Mouse (Mus musculus): ENCODE results near the gene Muc13. TPM values are rescaled to one million over a fixed set of nuclear protein-coding genes. Genes with fewer than 3 reads are reported as not detected.

Muc13 gene
- 0.12 and 0.24 TPM in 2 replicates for polyA plus RNA-seq (2016; fragmentation: Nextera tagmentation; extraction: Ambion mirVana)

DNA sequence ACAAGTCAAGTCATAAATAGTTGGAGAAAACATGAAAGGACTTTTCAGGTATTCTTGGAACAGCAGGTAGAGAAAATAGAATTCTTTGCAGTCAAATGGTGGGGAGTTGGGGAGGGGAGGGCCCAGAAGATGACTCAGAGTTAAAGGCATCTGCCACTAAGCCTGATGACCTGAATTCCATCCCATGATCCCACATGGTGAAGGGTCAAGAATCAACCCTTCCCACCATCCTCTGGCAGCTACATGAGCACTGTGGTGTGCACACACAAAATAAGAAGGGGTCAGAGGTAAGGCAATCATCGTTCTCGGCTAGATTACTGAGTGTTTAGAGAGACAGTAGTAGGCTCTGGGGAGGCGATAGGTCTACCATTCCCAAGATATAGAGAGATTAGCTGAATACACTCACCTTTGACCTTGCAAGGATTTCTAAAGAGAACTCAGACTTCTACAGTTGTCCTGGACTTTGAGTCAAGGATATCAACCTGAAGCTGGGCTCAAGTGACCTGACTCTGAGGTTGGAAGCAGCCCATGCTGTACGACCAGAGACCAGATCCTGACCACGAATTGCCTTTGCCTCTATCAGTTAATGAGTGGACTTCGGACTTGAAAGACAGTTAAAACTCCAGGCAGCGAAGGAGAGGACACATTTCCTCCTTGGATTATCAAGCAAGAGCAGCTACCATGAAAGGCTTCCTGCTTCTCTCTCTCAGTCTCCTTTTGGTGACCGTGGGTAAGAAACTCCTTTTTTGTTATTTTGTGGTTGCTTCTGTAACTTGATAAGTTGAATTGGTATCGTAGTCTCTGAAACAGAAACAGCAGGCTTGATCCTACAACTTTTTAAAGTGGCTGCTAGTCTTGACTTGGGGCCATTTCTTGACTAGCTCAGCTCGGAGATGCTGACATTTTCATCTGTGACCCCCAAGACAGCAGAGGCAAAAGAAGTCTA, at the start of gene Muc13:
Gene Muc13 (plus strand): TSS at position 192 of the 946 bp plus-strand sequence.
- Histone ChIP-seq H3K4me3 (no peak within 1 kb of the TSS), H3K36me3 (no peaks in the 10 kb centered on the region), H3K9ac (no peak within 1 kb of the TSS), H3K9me3 (replicated peaks) (no peaks in the 10 kb centered on the region), H3K4me1 (replicated peaks) (no peaks in the 10 kb centered on the region), H3K27ac (ENCODE audit: poor library complexity, severe bottlenecking) (no peak within 1 kb of the TSS), H3K27me3 (replicated peaks) (no peaks in the 10 kb centered on the region), H3K4me2 (no peak within 1 kb of the TSS)
- no peak for ATAC-seq (ENCODE audit: insufficient number of reproducible peaks, low FRiP score)
- WGBS, result 72% methylated on average over 10 of the region's 10 CpGs

DNA sequence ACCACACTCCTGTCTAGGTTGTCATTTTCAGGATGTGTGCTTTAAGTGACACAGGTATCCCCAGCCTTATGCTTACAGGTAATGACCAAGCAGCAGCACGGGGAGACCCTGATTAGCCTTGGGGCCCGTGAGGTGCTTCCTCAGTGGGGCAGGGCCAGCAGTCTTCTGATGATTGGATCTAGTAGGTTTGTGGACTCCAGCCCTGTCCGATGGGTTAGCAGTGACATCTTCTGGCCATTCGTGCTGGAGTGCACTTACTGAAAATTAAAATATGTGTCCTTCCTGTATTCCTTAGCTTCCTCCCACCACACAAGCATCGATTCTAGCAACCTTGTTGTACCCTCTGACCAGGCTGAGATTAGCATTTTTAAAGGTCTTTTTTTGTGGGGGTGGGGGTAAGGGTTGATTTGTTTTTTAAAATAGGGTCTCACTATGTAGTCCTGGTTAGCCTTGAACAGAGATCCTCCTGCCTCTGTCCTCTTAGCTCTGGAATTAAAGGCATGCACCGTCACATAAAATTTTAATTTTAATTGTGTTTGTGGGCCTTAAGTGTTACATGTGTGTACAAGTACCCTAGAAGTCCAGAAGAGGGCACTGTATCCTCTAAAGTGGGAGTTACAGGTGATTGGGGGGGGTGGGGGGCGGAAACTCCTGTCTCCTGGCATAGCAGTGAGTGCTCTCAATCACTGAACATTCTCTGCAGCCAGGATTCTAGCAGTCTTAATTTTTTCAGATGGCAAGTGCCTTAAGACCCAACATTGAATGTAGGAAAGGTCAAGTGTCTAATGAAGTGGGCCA, 49.0 kb upstream of the Muc13 start:
- no peak overlapping the region for H3K4me3 ChIP-seq
- no peak for ATAC-seq (ENCODE audit: insufficient number of reproducible peaks, low FRiP score)
- H3K9me3 ChIP-seq (replicated peaks), result no peaks in the 10 kb centered on the region
- WGBS, result 56% methylated on average over 7 of the region's 7 CpGs
- no peak overlapping the region for H3K9ac ChIP-seq
- no peaks in the 10 kb centered on the region for H3K27me3 ChIP-seq (replicated peaks)
- H3K4me2 ChIP-seq, result no peak overlapping the region
- H3K36me3 ChIP-seq, result peaks cover 80% of the 10 kb centered on the region
- H3K4me1 ChIP-seq (replicated peaks), result peaks cover 26% of the 10 kb centered on the region
- H3K27ac ChIP-seq (ENCODE audit: poor library complexity, severe bottlenecking), result no peak overlapping the region

DNA sequence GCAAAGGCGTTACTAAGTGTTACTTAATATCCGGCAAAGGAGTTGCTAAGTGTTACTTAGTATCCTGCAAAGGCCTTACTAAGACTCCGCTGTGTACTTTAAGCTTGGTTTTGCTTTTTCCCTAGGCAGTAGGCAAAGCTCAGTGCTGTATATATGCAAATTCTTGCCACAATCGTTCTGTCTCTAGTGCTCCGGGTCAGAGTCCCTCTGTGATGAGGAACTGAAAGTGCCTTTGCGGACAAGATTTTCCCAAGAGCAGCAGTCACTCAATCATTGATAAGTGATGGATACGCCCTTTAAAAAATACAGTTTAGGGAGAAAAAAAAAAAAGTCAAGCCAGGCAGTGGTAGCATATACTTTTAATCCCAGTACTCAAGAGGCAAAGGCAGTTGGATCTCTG, 48.4 kb upstream of the Muc13 start:
- Histone ChIP-seq H3K27ac (ENCODE audit: poor library complexity, severe bottlenecking) (no peak overlapping the region), H3K27me3 (replicated peaks) (no peaks in the 10 kb centered on the region), H3K4me1 (replicated peaks) (peaks cover 20% of the 10 kb centered on the region), H3K36me3 (peaks cover 77% of the 10 kb centered on the region), H3K4me2 (no peak overlapping the region), H3K9ac (no peak overlapping the region), H3K4me3 (no peak overlapping the region), H3K9me3 (replicated peaks) (no peaks in the 10 kb centered on the region)
- 79% methylated on average over 7 of the region's 7 CpGs for WGBS
- no peak for ATAC-seq (ENCODE audit: insufficient number of reproducible peaks, low FRiP score)

DNA sequence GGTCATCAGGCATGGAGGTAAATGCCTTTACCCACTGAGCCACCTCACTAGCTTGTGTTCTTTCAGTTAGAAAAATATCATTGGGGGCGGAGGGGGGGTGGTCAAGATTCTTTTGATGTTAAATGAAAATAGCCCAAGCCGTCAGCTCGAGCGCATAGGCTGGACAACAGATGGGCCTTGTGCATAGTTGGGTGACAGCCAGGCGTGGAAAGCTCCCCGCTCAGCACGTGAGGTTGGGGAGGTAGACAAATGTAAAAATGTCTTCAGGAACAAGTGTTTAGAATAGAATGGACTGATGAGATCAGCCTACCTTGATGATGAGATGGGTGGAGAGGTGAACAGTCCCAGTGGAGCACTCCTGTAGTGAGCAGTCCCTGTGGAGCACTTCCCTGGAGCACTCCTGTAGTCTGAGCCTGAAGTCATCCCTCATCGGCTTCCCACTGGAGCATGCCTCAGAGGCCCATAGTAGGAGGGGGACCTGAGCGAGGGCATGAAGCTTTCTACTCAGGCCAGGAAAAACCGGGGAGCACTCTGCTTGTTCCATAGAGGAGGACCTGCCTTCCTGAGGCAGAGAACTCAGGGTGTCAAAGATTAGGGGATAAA, 47.7 kb upstream of the Muc13 start:
- no peaks in the 10 kb centered on the region for H3K27me3 ChIP-seq (replicated peaks)
- WGBS, result 81% methylated on average over 10 of the region's 10 CpGs
- H3K4me1 ChIP-seq (replicated peaks), result peaks cover 13% of the 10 kb centered on the region
- peaks cover 81% of the 10 kb centered on the region for H3K36me3 ChIP-seq
- no peak overlapping the region for H3K4me2 ChIP-seq
- H3K27ac ChIP-seq (ENCODE audit: poor library complexity, severe bottlenecking), result no peak overlapping the region
- no peak overlapping the region for H3K4me3 ChIP-seq
- no peak for ATAC-seq (ENCODE audit: insufficient number of reproducible peaks, low FRiP score)
- H3K9ac ChIP-seq, result no peak overlapping the region
- no peaks in the 10 kb centered on the region for H3K9me3 ChIP-seq (replicated peaks)

DNA sequence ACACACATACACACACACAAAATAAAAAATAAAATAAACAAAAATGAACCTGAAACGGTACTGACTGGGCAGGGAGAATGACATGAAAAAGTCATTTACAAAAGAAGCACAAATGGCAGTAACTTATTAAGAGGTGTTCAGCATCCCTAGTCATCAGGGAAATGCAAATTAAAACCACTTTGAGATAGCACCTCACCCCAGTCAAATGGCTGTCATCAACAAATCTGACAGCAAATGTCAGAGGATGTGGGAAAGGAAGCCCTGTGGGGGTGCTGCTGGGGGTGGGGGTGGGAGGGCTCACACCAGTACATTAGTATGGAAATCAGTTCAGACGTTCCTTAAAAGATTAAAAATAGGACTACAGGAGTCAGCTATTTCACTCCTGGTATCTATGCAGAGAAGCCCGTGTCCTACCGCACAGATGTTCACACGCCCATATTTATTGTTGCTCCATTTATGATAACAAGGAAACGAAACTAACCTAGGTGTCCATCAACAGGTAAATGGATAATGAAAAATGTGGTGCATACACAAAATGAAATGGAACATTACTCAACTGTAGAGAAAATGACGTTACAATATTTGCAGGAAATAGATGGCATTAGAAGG, 46.4 kb upstream of the Muc13 start:
- H3K4me3 ChIP-seq, result no peak overlapping the region
- no peaks in the 10 kb centered on the region for H3K4me1 ChIP-seq (replicated peaks)
- H3K4me2 ChIP-seq, result no peak overlapping the region
- WGBS, result 58% methylated on average over 7 of the region's 7 CpGs
- no peak overlapping the region for H3K9ac ChIP-seq
- H3K27ac ChIP-seq (ENCODE audit: poor library complexity, severe bottlenecking), result no peak overlapping the region
- ATAC-seq (ENCODE audit: insufficient number of reproducible peaks, low FRiP score), result no peak
- peaks cover 82% of the 10 kb centered on the region for H3K36me3 ChIP-seq
- no peaks in the 10 kb centered on the region for H3K27me3 ChIP-seq (replicated peaks)
- H3K9me3 ChIP-seq (replicated peaks), result no peaks in the 10 kb centered on the region

DNA sequence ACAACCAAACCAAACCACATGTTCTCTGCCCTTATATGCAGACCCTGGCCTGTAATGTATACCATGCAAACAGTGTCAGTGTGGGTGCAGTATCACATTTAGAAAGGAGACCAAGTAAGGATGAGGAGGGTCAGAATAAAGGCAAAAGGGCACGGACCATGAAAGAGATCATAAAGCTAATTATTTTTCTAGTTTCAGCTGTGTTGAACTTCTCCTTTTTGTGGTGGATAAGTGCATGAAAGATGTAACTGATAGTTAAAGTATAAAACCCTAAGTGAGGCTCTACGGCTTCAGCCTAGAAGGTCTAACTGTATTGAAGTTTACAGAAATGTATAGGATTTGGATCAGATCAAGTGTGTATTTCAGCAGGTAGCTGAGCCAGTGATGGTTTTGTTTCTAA, 45.8 kb upstream of the Muc13 start:
- Histone ChIP-seq H3K36me3 (peaks cover 82% of the 10 kb centered on the region), H3K27me3 (replicated peaks) (no peaks in the 10 kb centered on the region), H3K4me2 (no peak overlapping the region), H3K9ac (no peak overlapping the region), H3K4me1 (replicated peaks) (peaks cover 3% of the 10 kb centered on the region; the same call in 1 of the 2 replicates), H3K27ac (ENCODE audit: poor library complexity, severe bottlenecking) (no peak overlapping the region), H3K4me3 (no peak overlapping the region), H3K9me3 (replicated peaks) (no peaks in the 10 kb centered on the region)
- no peak for ATAC-seq (ENCODE audit: insufficient number of reproducible peaks, low FRiP score)
- WGBS, result 94% methylated on average over 2 of the region's 2 CpGs

DNA sequence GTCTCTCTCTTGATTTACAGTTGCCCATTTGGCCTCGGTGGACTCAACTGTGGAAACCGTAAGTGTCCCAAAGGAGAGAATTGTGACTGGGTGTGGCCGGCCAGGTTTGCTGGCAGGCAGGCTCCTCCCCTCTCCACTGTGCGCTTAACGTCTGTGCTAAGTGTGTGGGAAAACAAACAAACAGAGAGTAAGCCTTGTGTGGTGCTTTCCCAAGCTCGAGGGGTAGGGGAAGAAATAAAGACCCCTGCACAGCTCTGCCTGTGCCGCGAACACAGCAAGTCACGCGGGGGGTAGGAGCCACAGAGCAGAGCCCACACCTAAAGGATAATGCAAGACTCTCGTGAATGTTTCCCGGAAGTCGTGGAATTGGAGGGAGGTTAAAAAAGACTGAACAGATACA, 42.7 kb upstream of the Muc13 start:
- H3K4me1 ChIP-seq (replicated peaks), result peaks cover 4% of the 10 kb centered on the region; the same call in 1 of the 2 replicates
- 30% methylated on average over 13 of the region's 13 CpGs for WGBS
- ATAC-seq (ENCODE audit: insufficient number of reproducible peaks, low FRiP score), result no peak
- no peaks in the 10 kb centered on the region for H3K9me3 ChIP-seq (replicated peaks)
- no peak overlapping the region for H3K27ac ChIP-seq (ENCODE audit: poor library complexity, severe bottlenecking)
- peak overlapping the region; percentile 36; the same call in 1 of the 2 replicates for H3K4me2 ChIP-seq
- no peaks in the 10 kb centered on the region for H3K27me3 ChIP-seq (replicated peaks)
- no peak overlapping the region for H3K9ac ChIP-seq
- peaks cover 86% of the 10 kb centered on the region for H3K36me3 ChIP-seq
- no peak overlapping the region for H3K4me3 ChIP-seq

DNA sequence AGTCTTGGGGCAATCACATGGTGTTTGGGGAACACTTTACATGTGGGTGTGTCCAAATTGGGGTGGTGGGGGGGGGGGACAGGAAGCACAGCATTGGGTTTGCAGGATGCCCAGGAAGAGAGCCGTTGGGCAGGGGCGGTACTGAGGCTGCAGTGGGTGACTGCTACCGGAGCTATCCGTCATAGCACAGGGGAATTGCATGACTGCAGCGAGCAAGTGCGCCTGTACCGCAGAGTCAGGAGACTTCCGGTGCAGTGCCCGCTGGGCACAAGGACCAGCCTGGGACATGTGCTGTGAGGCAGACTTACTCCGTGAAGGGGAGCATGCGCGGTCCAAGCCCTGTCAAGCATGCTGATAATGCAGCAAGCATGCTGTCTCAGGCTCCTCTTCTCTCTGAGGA, 42.2 kb upstream of the Muc13 start:
- 48% methylated on average over 12 of the region's 12 CpGs for WGBS
- ATAC-seq (ENCODE audit: insufficient number of reproducible peaks, low FRiP score), result 0 out of 2 replicates have a peak, but pooled peaks have one; percentile 22

DNA sequence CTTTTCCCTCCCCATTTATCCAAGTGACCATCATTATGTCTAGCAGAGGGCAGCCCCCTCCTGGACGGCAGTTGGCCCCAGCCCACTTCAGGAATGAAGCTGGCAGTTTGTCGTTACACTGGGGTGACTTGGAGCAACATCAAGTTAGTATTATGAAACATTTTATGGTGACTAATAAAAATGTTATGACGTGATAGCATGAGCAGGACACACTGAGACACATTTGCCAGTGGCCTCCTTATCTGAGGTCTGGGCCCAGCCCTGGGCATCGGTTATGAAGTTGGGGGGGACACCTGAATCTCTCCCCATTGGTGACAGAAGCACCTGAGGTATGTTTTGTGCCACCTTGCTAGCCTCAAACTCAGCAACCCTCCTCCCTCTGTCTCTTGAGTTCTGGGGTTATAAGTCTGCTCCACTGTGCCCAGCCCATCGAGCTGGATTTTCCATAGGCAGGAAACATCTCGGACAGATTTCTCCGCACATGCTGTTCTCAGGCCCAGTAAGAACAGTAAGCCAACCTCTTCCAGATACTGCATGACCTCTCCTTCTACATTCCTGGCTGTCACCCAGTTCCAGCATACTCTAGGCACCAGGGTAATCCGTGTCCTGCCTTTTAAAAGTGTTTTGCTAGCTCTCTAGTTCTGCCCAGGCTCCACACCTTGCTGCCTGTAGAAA, 40.8 kb upstream of the Muc13 start:
- Histone ChIP-seq H3K4me2 (no peak overlapping the region), H3K9me3 (replicated peaks) (no peaks in the 10 kb centered on the region), H3K36me3 (peaks cover 87% of the 10 kb centered on the region), H3K27me3 (replicated peaks) (no peaks in the 10 kb centered on the region), H3K4me3 (no peak overlapping the region), H3K27ac (ENCODE audit: poor library complexity, severe bottlenecking) (0 out of 2 replicates have a peak overlapping the region, but pooled peaks have one; percentile 9), H3K4me1 (replicated peaks) (peaks cover 4% of the 10 kb centered on the region; the same call in 1 of the 2 replicates), H3K9ac (no peak overlapping the region)
- 72% methylated on average over 8 of the region's 8 CpGs for WGBS
- ATAC-seq (ENCODE audit: insufficient number of reproducible peaks, low FRiP score), result no peak

More for the DNA sequence above, 42.2 kb upstream of the Muc13 start:
- Histone ChIP-seq H3K4me1 (replicated peaks) (peaks cover 4% of the 10 kb centered on the region; the same call in 1 of the 2 replicates), H3K27ac (ENCODE audit: poor library complexity, severe bottlenecking) (no peak overlapping the region), H3K4me3 (no peak overlapping the region), H3K36me3 (peaks cover 87% of the 10 kb centered on the region), H3K9me3 (replicated peaks) (no peaks in the 10 kb centered on the region), H3K9ac (no peak overlapping the region), H3K27me3 (replicated peaks) (no peaks in the 10 kb centered on the region), H3K4me2 (peak overlapping the region; percentile 36; the same call in 1 of the 2 replicates)

DNA sequence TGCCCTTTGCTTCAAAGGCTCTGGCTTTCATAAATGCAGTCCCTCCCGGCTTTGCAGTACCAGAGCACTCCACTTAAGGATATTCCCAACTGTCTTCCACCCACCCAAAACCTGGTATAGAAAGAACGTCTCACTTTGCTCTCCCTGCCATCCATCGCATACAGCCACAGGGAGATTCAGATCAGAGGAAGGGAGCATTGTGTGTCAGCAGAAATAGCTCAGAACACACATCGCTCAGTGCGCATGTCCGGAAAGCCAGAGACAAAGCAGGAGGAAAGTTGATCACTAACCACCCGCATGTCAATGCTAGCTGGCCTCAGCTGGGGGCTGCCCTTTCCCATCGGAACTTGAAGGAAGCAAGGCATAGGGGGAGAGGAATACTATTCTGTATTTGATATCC, 38.5 kb upstream of the Muc13 start:
- Histone ChIP-seq H3K9me3 (replicated peaks) (no peaks in the 10 kb centered on the region), H3K27ac (ENCODE audit: poor library complexity, severe bottlenecking) (no peak overlapping the region), H3K4me3 (no peak overlapping the region), H3K27me3 (replicated peaks) (no peaks in the 10 kb centered on the region), H3K9ac (no peak overlapping the region), H3K4me2 (no peak overlapping the region), H3K4me1 (replicated peaks) (peaks cover 4% of the 10 kb centered on the region; the same call in 1 of the 2 replicates), H3K36me3 (peaks cover 75% of the 10 kb centered on the region)
- no peak for ATAC-seq (ENCODE audit: insufficient number of reproducible peaks, low FRiP score)
- WGBS, result 76% methylated on average over 8 of the region's 8 CpGs
